19 mouse cellular contexts compared by ENCODE assay signal in genomic region chr11:78768778-78769177, GRCm38 (mm10). TPM values are rescaled to one million over a fixed set of nuclear protein-coding genes. Genes with fewer than 3 reads are reported as not detected.
A peak's percentile ranks its signal among the peaks of the same experiment; 100 is the strongest.
DNase-seq lines count a peak whose midpoint lies in the region; ATAC-seq and TF ChIP-seq lines count a peak whose summit lies in the region.
"Had no signal": no experiment of that assay in that cellular context is flagged by ENCODE, and none has a peak within 500 bp of the region (broad histone marks: within the 10 kb centered on the region; RNA-seq: fewer than 3 reads in every experiment).

No protein-coding gene starts in this region.

- intact Hi-C loops in gastrocnemius, postnatal 36 days (cut with DNase I), result no loop called here

- H3K4me2 ChIP-seq in midbrain, embryonic 11.5 days, result no peak overlapping the region
- H3K4me2 ChIP-seq in midbrain, postnatal 0 days (ENCODE audit: low read depth, low read length, poor library complexity, severe bottlenecking), result no peak overlapping the region
- H3K4me2 ChIP-seq: embryonic facial prominence, embryonic 13.5 days; heart, embryonic 12.5 days; hindbrain, embryonic 12.5 days had no signal

- no peak for ATAC-seq in midbrain, embryonic 11.5 days (ENCODE audit: low FRiP score)
- ATAC-seq in midbrain, postnatal 0 days (ENCODE audit: low FRiP score), result no peak
- ATAC-seq: forebrain, embryonic 16.5 days; hindbrain, embryonic 16.5 days had no signal

- peak; percentile 78 for DNase-seq in midbrain, embryonic 11.5 days (ENCODE audit: low spot score, missing footprints)
- no peak for DNase-seq in midbrain, postnatal 0 days (ENCODE audit: low spot score)
- DNase-seq in thymus, postnatal 0 days (ENCODE audit: low spot score), result peak; percentile 51
- DNase-seq in thymus, postnatal 36 days, result no peak
- peak; percentile 62 for DNase-seq in retina, embryonic 14.5 days (ENCODE audit: low spot score)
- peak; percentile 28 for DNase-seq in thymus, postnatal 4 days
- DNase-seq in gastrocnemius, postnatal 36 days, result no peak
- DNase-seq in cerebellum, adult 9-11 months, result no peak
- DNase-seq: adrenal gland, adult 8-10 months; adrenal gland, postnatal 36 days; cerebellum, adult 11-12 months; cerebellum, adult 9-10 months; cerebellum, postnatal 36 days; gastrocnemius, postnatal 14 days had no signal

- no peak overlapping the region for H3K27ac ChIP-seq in midbrain, embryonic 11.5 days (ENCODE audit: low read depth, low read length)
- H3K27ac ChIP-seq in midbrain, postnatal 0 days (ENCODE audit: low read depth, low read length), result no peak overlapping the region
- H3K27ac ChIP-seq: embryonic facial prominence, embryonic 13.5 days; hindbrain, embryonic 12.5 days had no signal

- no peak overlapping the region for H3K9ac ChIP-seq in midbrain, embryonic 11.5 days (ENCODE audit: low read length)
- no peak overlapping the region for H3K9ac ChIP-seq in midbrain, postnatal 0 days (replicated peaks; ENCODE audit: low read length, poor library complexity, severe bottlenecking)
- H3K9ac ChIP-seq: embryonic facial prominence, embryonic 13.5 days; heart, embryonic 12.5 days; hindbrain, embryonic 12.5 days had no signal

- no peaks in the 10 kb centered on the region for H3K36me3 ChIP-seq in midbrain, embryonic 11.5 days (ENCODE audit: control insufficient read depth, insufficient read depth, low read length)
- H3K36me3 ChIP-seq in midbrain, postnatal 0 days (ENCODE audit: insufficient read depth, low read length), result no peaks in the 10 kb centered on the region
- H3K36me3 ChIP-seq: embryonic facial prominence, embryonic 13.5 days; heart, embryonic 12.5 days; hindbrain, embryonic 12.5 days had no signal

- H3K4me1 ChIP-seq in midbrain, embryonic 11.5 days (ENCODE audit: control insufficient read depth, insufficient read depth, low read length), result peaks cover 7% of the 10 kb centered on the region; the same call in 1 of the 2 replicates
- no peaks in the 10 kb centered on the region for H3K4me1 ChIP-seq in midbrain, postnatal 0 days (ENCODE audit: insufficient read depth, low read length)
- H3K4me1 ChIP-seq: embryonic facial prominence, embryonic 13.5 days had no signal

- no peaks in the 10 kb centered on the region for H3K9me3 ChIP-seq in midbrain, embryonic 11.5 days (ENCODE audit: control insufficient read depth, low read length)
- no peaks in the 10 kb centered on the region for H3K9me3 ChIP-seq in midbrain, postnatal 0 days (ENCODE audit: low read length)
- H3K9me3 ChIP-seq: embryonic facial prominence, embryonic 13.5 days; heart, embryonic 12.5 days; hindbrain, embryonic 12.5 days had no signal

- H3K4me3 ChIP-seq in midbrain, embryonic 11.5 days (ENCODE audit: low read depth, low read length), result no peak overlapping the region
- H3K4me3 ChIP-seq in midbrain, postnatal 0 days (ENCODE audit: low read depth, low read length), result no peak overlapping the region
- H3K4me3 ChIP-seq: embryonic facial prominence, embryonic 13.5 days; heart, embryonic 12.5 days; hindbrain, embryonic 12.5 days had no signal

- WGBS in midbrain, embryonic 11.5 days, result 30% methylated on average over 3 of the region's 3 CpGs
- WGBS in midbrain, postnatal 0 days, result 31% methylated on average over 3 of the region's 3 CpGs

- no peak for TF ChIP-seq CTCF in midbrain, postnatal 0 days (IDR thresholded peaks at IDR 0.05)

- H3K27me3 ChIP-seq in midbrain, embryonic 11.5 days (ENCODE audit: control insufficient read depth, insufficient read depth, low read length), result no peaks in the 10 kb centered on the region
- H3K27me3 ChIP-seq in midbrain, postnatal 0 days (ENCODE audit: insufficient read depth, low read length), result no peaks in the 10 kb centered on the region
- H3K27me3 ChIP-seq: embryonic facial prominence, embryonic 13.5 days; heart, embryonic 12.5 days had no signal

RNA-seq across cellular contexts. Expression of gene Ccnq, which starts 17.2 kb away (rescaled TPM):
- 42.1 and 42.2 TPM in 2 replicates for polyA plus RNA-seq in midbrain, embryonic 11.5 days (2014; fragmentation: Nextera tagmentation; extraction: Ambion mirVana)
- total RNA-seq in midbrain, postnatal 0 days (2014; rRNA removed), result 27.0 and 31.6 TPM in 2 replicates
- 28.9 and 34.4 TPM in 2 replicates for polyA plus RNA-seq in midbrain, postnatal 0 days (2015; fragmentation: Nextera tagmentation; extraction: Ambion mirVana)
- 48.5 and 50.8 TPM in 2 replicates for polyA plus RNA-seq in thymus, postnatal 0 days (2015; fragmentation: Nextera tagmentation; extraction: Ambion mirVana)
- total RNA-seq in gastrocnemius, postnatal 36 days (2021), result 10 to 100 TPM; 10.3 to 10.4 TPM

RNA-seq across cellular contexts. Expression of gene Lyrm9, which starts 57.6 kb away (rescaled TPM):
- polyA plus RNA-seq in midbrain, embryonic 11.5 days (2014; fragmentation: Nextera tagmentation; extraction: Ambion mirVana), result 15.4 and 15.9 TPM in 2 replicates
- total RNA-seq in midbrain, postnatal 0 days (2014; rRNA removed), result 24.7 and 30.2 TPM in 2 replicates
- 49.4 and 51.4 TPM in 2 replicates for polyA plus RNA-seq in midbrain, postnatal 0 days (2015; fragmentation: Nextera tagmentation; extraction: Ambion mirVana)
- 28.4 and 31.0 TPM in 2 replicates for polyA plus RNA-seq in thymus, postnatal 0 days (2015; fragmentation: Nextera tagmentation; extraction: Ambion mirVana)
- 10 to 100 TPM in 1 of 2 experiments, 1 to 10 TPM in 1; 10.0 to 13.8 TPM for total RNA-seq in gastrocnemius, postnatal 36 days (2021)

Comparison
In these comparisons a context has a peak if more than half of its experiments do, and no peak if none do; other contexts are left out.
1. DNase-seq: peak in midbrain, embryonic 11.5 days (single experiment), thymus, postnatal 0 days (single experiment), retina, embryonic 14.5 days (single experiment) and thymus, postnatal 4 days (single experiment); none in midbrain, postnatal 0 days (single experiment), thymus, postnatal 36 days (0 of 2), gastrocnemius, postnatal 36 days (0 of 2) and cerebellum, adult 9-11 months (single experiment).